Mouse (Mus musculus): ENCODE results near the gene Zfy1. TPM values are rescaled to one million over a fixed set of nuclear protein-coding genes. Genes with fewer than 3 reads are reported as not detected.
"Not testable (repeated sequence)": the region's sequence is repeated elsewhere in the genome, so short reads cannot be mapped to it uniquely, and the experiment has no call there.

Gene Zfy1
- not detected in 2 replicates for polyA plus RNA-seq (2015; fragmentation: Nextera tagmentation; extraction: Ambion mirVana)

GRCm38 (mm10) chrY:797309-797708 is at the start of gene Zfy1:
Gene Zfy1, minus strand, starts transcription at chrY:797409.
- H3K27me3 ChIP-seq; H3K4me3 ChIP-seq (replicated peaks); ATAC-seq (ENCODE audit: insufficient read depth); H3K4me2 ChIP-seq; H3K4me1 ChIP-seq (replicated peaks); H3K9ac ChIP-seq; H3K36me3 ChIP-seq (replicated peaks); H3K27ac ChIP-seq (replicated peaks); H3K9me3 ChIP-seq (replicated peaks): not testable (repeated sequence)
- 79% methylated on average over 5 of the region's 11 CpGs for WGBS (ENCODE audit: insufficient replicate concordance)

GRCm38 (mm10) chrY:818396-818795 is 21.2 kb upstream of the Zfy1 start, which contains the start of gene Uba1y:
Gene Uba1y, plus strand, starts transcription at chrY:818649.
- no peak for ATAC-seq (ENCODE audit: insufficient read depth)
- Histone ChIP-seq H3K4me3 (replicated peaks) (no peak within 1 kb of the TSS), H3K4me1 (replicated peaks) (no peaks in the 10 kb centered on the region), H3K4me2 (no peak within 1 kb of the TSS), H3K27me3 (no peaks in the 10 kb centered on the region), H3K9me3 (replicated peaks) (no peaks in the 10 kb centered on the region), H3K9ac (no peak within 1 kb of the TSS), H3K36me3 (replicated peaks) (no peaks in the 10 kb centered on the region), H3K27ac (replicated peaks) (no peak within 1 kb of the TSS)
- 74% methylated on average over 13 of the region's 15 CpGs for WGBS (ENCODE audit: insufficient replicate concordance)

DNA sequence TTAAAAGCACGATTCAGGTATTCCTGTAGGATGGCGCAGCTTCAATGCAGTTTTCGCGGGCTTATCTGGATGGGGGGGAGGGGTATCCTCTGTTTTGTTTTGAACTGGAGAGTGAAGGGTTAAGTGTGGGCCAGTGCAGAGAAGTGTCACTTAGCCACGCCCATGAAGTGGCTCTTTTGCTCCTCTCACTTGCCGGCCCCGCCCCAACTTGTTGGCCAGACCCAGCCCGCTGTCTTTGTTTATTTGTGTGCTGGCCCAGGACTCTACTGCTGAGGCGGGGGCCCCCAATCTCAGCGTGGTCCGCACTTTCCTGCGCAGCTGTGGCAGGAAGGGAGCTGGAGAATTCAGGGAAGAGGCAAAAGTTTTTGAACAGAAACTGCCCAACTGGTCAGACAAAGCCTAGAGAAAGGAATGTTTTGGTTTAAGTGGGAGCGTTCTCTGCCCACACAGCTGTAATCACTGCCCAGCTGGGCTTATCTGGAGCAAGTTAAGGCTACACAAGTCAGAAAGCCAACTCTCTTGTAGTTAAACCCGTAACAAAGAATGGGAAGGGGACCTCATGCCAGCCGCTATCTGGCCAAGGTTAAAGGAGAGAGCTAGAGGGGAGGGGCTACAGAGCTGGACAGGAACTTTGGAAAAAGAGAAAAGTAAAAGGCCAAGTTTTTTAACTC is 11.9 kb upstream of the Zfy1 start:
- Histone ChIP-seq H3K36me3 (replicated peaks) (no peaks in the 10 kb centered on the region), H3K4me1 (replicated peaks) (no peaks in the 10 kb centered on the region), H3K4me2 (no peak overlapping the region), H3K9ac (no peak overlapping the region), H3K27ac (replicated peaks) (no peak overlapping the region), H3K4me3 (replicated peaks) (no peak overlapping the region), H3K27me3 (no peaks in the 10 kb centered on the region), H3K9me3 (replicated peaks) (no peaks in the 10 kb centered on the region)
- 0% methylated on average over 15 of the region's 15 CpGs for WGBS (ENCODE audit: insufficient replicate concordance)
- ATAC-seq (ENCODE audit: insufficient read depth): no peak

Other genes with a start within 250 kb of the Zfy1 start
- gene Uba1y, start 21.2 kb upstream of the Zfy1 start, polyA plus RNA-seq (2015; fragmentation: Nextera tagmentation; extraction: Ambion mirVana): 0.03 TPM in 1 of 2 replicates, not detected in the other
- gene Kdm5d, start 100.4 kb upstream of the Zfy1 start, polyA plus RNA-seq (2015; fragmentation: Nextera tagmentation; extraction: Ambion mirVana): 1.7 TPM in 2 replicates
- gene Eif2s3y, start 213.1 kb upstream of the Zfy1 start, polyA plus RNA-seq (2015; fragmentation: Nextera tagmentation; extraction: Ambion mirVana): 16.6 TPM in 2 replicates

All from liver, embryonic 15.5 days (tissue).